Mouse (Mus musculus): ENCODE data around the gene Ppp2r5e.

DNA sequence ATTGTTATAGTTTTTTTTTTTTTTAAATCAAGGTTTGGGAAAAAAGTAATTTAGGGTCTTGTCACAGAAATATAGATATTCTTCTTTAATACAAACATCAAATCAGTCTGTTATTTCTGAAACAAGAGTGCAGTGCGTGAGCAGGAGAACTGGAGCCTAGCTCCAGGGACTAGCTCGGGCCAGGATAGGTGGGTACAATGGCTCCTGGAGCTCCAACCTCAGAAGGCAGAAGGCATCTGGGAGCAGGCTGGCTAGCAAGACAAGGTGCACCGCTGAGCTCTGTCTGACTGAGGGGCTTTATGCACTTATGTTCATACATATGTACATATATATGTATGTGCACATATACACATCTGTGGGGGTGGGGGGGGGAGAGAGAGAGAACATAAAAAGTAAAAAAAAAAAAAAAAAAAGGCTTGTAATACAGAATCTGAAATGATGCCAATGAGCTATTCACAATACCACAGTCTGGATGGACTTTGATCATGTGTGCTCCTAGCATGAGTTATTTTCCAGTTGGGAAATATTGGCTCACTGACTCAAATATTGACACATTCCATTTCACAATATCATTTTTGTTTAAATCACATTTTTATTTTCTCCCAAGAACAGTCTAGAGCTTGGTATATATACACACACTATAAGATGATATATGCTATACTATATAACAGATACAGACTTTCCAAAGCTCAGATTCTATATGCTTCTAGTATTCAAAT, 109.3 kb downstream of the Ppp2r5e start:
- no peak for TF ChIP-seq CTCF (conservative IDR thresholded peaks at IDR 0.05; ENCODE audit: insufficient read depth, insufficient read length, low read depth, low read length)
- no peak for TF ChIP-seq POLR2A (IDR thresholded peaks at IDR 0.05; ENCODE audit: low read depth, low read length)

Data from kidney, adult 2 months (tissue).